Mouse (Mus musculus): ENCODE results near the gene Tacc2.
"Not testable (repeated sequence)": the region's sequence is repeated elsewhere in the genome, so short reads cannot be mapped to it uniquely, and the experiment has no call there.

The Tacc2 gene

GRCm38 (mm10) chr7:130650621-130651020, 73.4 kb downstream of the Tacc2 start:
- DNase-seq (ENCODE audit: low read depth, low spot score), result no peak

- no peak for DNase-seq (ENCODE audit: low read depth, low spot score)
Observed at GRCm38 (mm10) chr7:130653036-130653555, 75.9 kb downstream of the Tacc2 start.

GRCm38 (mm10) chr7:130654562-130654961, 77.3 kb downstream of the Tacc2 start:
- DNase-seq (ENCODE audit: low read depth, low spot score), result peak; percentile 66

- DNase-seq (ENCODE audit: low read depth, low spot score), result no peak
Observed at GRCm38 (mm10) chr7:130656965-130657364, 79.7 kb downstream of the Tacc2 start.

GRCm38 (mm10) chr7:130657751-130658150, 80.5 kb downstream of the Tacc2 start:
- DNase-seq (ENCODE audit: low read depth, low spot score), result no peak

- DNase-seq (ENCODE audit: low read depth, low spot score), result no peak
Observed at GRCm38 (mm10) chr7:130659129-130659528, 81.9 kb downstream of the Tacc2 start.

- no peak for DNase-seq (ENCODE audit: low read depth, low spot score)
Observed at GRCm38 (mm10) chr7:130662250-130662649, 85.0 kb downstream of the Tacc2 start.

GRCm38 (mm10) chr7:130662869-130663268, 85.6 kb downstream of the Tacc2 start:
- DNase-seq (ENCODE audit: low read depth, low spot score), result no peak

GRCm38 (mm10) chr7:130664037-130664436, 86.8 kb downstream of the Tacc2 start:
- DNase-seq (ENCODE audit: low read depth, low spot score), result no peak

- DNase-seq (ENCODE audit: low read depth, low spot score), result no peak
Observed at GRCm38 (mm10) chr7:130664629-130665028, 87.4 kb downstream of the Tacc2 start.

GRCm38 (mm10) chr7:130665358-130665757, 88.1 kb downstream of the Tacc2 start:
- no peak for DNase-seq (ENCODE audit: low read depth, low spot score)

- not testable (repeated sequence) for DNase-seq (ENCODE audit: low read depth, low spot score)
Observed at GRCm38 (mm10) chr7:130668013-130668412, 90.8 kb downstream of the Tacc2 start.

- DNase-seq (ENCODE audit: low read depth, low spot score), result no peak
Observed at GRCm38 (mm10) chr7:130668729-130669281, 91.6 kb downstream of the Tacc2 start.

GRCm38 (mm10) chr7:130669370-130669881, 92.2 kb downstream of the Tacc2 start:
- DNase-seq (ENCODE audit: low read depth, low spot score), result no peak

GRCm38 (mm10) chr7:130670358-130670757, 93.1 kb downstream of the Tacc2 start:
- no peak for DNase-seq (ENCODE audit: low read depth, low spot score)

- DNase-seq (ENCODE audit: low read depth, low spot score), result peak; percentile 94
Observed at GRCm38 (mm10) chr7:130671301-130671700, 94.1 kb downstream of the Tacc2 start.

- DNase-seq (ENCODE audit: low read depth, low spot score), result peak; percentile 85
Observed at GRCm38 (mm10) chr7:130673169-130674033, 96.2 kb downstream of the Tacc2 start.

- no peak for DNase-seq (ENCODE audit: low read depth, low spot score)
Observed at GRCm38 (mm10) chr7:130674526-130674925, 97.3 kb downstream of the Tacc2 start.

- DNase-seq (ENCODE audit: low read depth, low spot score), result no peak
Observed at GRCm38 (mm10) chr7:130676885-130677540, 99.8 kb downstream of the Tacc2 start.

GRCm38 (mm10) chr7:130677541-130678274, 100.5 kb downstream of the Tacc2 start:
- DNase-seq (ENCODE audit: low read depth, low spot score), result no peak

- no peak for DNase-seq (ENCODE audit: low read depth, low spot score)
Observed at GRCm38 (mm10) chr7:130678414-130678813, 101.2 kb downstream of the Tacc2 start.
